Mouse (Mus musculus): Measurements from ENCODE around the gene Fcho1.

DNA sequence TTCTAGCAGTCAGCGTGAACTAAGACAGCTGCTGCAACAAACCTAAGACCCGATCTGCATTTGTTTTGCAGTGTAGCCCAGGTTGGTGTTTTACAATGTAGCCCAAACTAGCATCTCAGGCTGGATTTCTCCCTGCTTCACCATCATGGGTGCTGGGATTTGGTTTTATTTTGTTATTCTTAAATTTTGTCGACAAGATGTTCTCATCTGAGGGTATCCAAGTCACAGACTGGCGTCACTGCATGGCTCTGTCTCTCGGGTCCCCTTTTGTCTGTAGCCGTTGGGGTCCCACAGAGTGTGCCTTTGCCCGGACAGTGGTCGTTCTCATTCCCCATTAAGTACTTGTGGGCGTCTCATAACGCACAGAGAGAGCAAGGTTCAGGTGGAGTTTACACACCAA, 40.8 kb downstream of the Fcho1 start:
- TF ChIP-seq CTCF (IDR thresholded peaks at IDR 0.05; ENCODE audit: low read depth), result no peak
- no peak for TF ChIP-seq EP300 (IDR thresholded peaks at IDR 0.05; ENCODE audit: low read depth)
